Mouse (Mus musculus): Measurements from ENCODE around the gene Krt16. TPM values are rescaled to one million over a fixed set of nuclear protein-coding genes. Genes with fewer than 3 reads are reported as not detected.
"Not testable (repeated sequence)": the region's sequence is repeated elsewhere in the genome, so short reads cannot be mapped to it uniquely, and the experiment has no call there.

The Krt16 gene
- polyA plus RNA-seq, 2 experiments = 0.26 to 0.61 TPM

DNA sequence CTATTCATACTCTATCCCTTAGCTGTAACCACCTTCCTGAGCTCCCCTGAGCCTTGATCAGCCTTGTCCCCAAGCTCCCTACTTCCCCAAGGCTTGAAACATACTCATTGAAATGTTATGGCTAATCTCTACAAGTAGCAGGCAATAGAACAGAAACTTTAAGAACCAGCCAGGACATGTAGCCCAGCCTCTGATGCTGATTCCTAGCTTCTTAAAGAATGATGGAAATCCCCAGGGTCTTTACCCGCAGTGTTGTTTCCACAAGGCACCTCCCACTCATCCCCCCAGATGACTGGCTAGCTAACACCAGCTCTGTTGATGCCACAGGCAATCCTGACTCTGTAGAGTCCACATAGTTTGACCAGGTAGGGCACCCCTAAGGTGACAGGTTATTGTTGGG, 9.3 kb upstream of the Krt16 start:
- DNase-seq (ENCODE audit: low spot score) (no peak), ATAC-seq (ENCODE audit: low FRiP score, low read depth) (no peak)
- TF ChIP-seq POLR2A (IDR thresholded peaks at IDR 0.05; ENCODE audit: borderline replicate concordance, extremely low read depth, insufficient read depth, insufficient read length) = no peak
- H3K4me2 ChIP-seq (replicated peaks; ENCODE audit: low read depth, low read length, severe bottlenecking) = no peak overlapping the region
- H3K27ac ChIP-seq (replicated peaks; ENCODE audit: low read depth, low read length) = no peak overlapping the region
- H3K36me3 ChIP-seq (ENCODE audit: control insufficient read depth, insufficient read depth, low read length) = no peaks in the 10 kb centered on the region
- peaks cover 6% of the 10 kb centered on the region; the same call in 1 of the 2 replicates for H3K4me1 ChIP-seq (ENCODE audit: control insufficient read depth, insufficient read depth, low read length)
- H3K4me3 ChIP-seq (replicated peaks; ENCODE audit: low read length) = no peak overlapping the region
- WGBS = 82% methylated on average over 1 of the region's 1 CpGs
- H3K9ac ChIP-seq (ENCODE audit: low read depth, low read length, severe bottlenecking) = no peak overlapping the region
- H3K9me3 ChIP-seq (ENCODE audit: control insufficient read depth, low read length) = no peaks in the 10 kb centered on the region
- no peaks in the 10 kb centered on the region for H3K27me3 ChIP-seq (ENCODE audit: control insufficient read depth, insufficient read depth, low read length)

- Histone ChIP-seq H3K4me1 (ENCODE audit: control insufficient read depth, insufficient read depth, low read length) (0 out of 2 replicates have a peak, but pooled peaks cover 2% of the 10 kb centered on the region), H3K9me3 (ENCODE audit: control insufficient read depth, low read length) (no peaks in the 10 kb centered on the region), H3K36me3 (ENCODE audit: control insufficient read depth, insufficient read depth, low read length) (no peaks in the 10 kb centered on the region), H3K27ac (replicated peaks; ENCODE audit: low read depth, low read length) (no peak overlapping the region), H3K27me3 (ENCODE audit: control insufficient read depth, insufficient read depth, low read length) (no peaks in the 10 kb centered on the region), H3K4me2 (replicated peaks; ENCODE audit: low read depth, low read length, severe bottlenecking) (no peak overlapping the region), H3K9ac (ENCODE audit: low read depth, low read length, severe bottlenecking) (no peak overlapping the region), H3K4me3 (replicated peaks; ENCODE audit: low read length) (no peak overlapping the region)
- ATAC-seq (ENCODE audit: low FRiP score, low read depth) (no peak), DNase-seq (ENCODE audit: low spot score) (no peak)
- no peak for TF ChIP-seq POLR2A (IDR thresholded peaks at IDR 0.05; ENCODE audit: borderline replicate concordance, extremely low read depth, insufficient read depth, insufficient read length)
- WGBS = 89% methylated on average over 6 of the region's 6 CpGs
These were observed 6.8 kb upstream of the Krt16 start for GRCm38 (mm10) chr11:100255514-100255913.

GRCm38 (mm10) chr11:100254360-100255090, 5.8 kb upstream of the Krt16 start:
- Histone ChIP-seq H3K36me3 (ENCODE audit: control insufficient read depth, insufficient read depth, low read length) (no peaks in the 10 kb centered on the region), H3K27ac (replicated peaks; ENCODE audit: low read depth, low read length) (no peak overlapping the region), H3K9me3 (ENCODE audit: control insufficient read depth, low read length) (no peaks in the 10 kb centered on the region), H3K9ac (ENCODE audit: low read depth, low read length, severe bottlenecking) (no peak overlapping the region), H3K4me1 (ENCODE audit: control insufficient read depth, insufficient read depth, low read length) (0 out of 2 replicates have a peak, but pooled peaks cover 2% of the 10 kb centered on the region), H3K4me2 (replicated peaks; ENCODE audit: low read depth, low read length, severe bottlenecking) (no peak overlapping the region), H3K27me3 (ENCODE audit: control insufficient read depth, insufficient read depth, low read length) (no peaks in the 10 kb centered on the region), H3K4me3 (replicated peaks; ENCODE audit: low read length) (no peak overlapping the region)
- ATAC-seq (ENCODE audit: low FRiP score, low read depth) = no peak
- no peak for TF ChIP-seq POLR2A (IDR thresholded peaks at IDR 0.05; ENCODE audit: borderline replicate concordance, extremely low read depth, insufficient read depth, insufficient read length)
- 56% methylated on average over 5 of the region's 5 CpGs for WGBS
- no peak for DNase-seq (ENCODE audit: low spot score)

GRCm38 (mm10) chr11:100246471-100246870, 2.2 kb downstream of the Krt16 start:
- H3K27me3 ChIP-seq (ENCODE audit: control insufficient read depth, insufficient read depth, low read length); ATAC-seq (ENCODE audit: low FRiP score, low read depth); DNase-seq (ENCODE audit: low spot score); H3K27ac ChIP-seq (replicated peaks; ENCODE audit: low read depth, low read length); H3K4me2 ChIP-seq (replicated peaks; ENCODE audit: low read depth, low read length, severe bottlenecking); H3K4me1 ChIP-seq (ENCODE audit: control insufficient read depth, insufficient read depth, low read length); H3K4me3 ChIP-seq (replicated peaks; ENCODE audit: low read length); H3K9ac ChIP-seq (ENCODE audit: low read depth, low read length, severe bottlenecking); H3K9me3 ChIP-seq (ENCODE audit: control insufficient read depth, low read length); H3K36me3 ChIP-seq (ENCODE audit: control insufficient read depth, insufficient read depth, low read length): not testable (repeated sequence)
- WGBS = 71% methylated on average over 7 of the region's 7 CpGs

GRCm38 (mm10) chr11:100240272-100240671, 8.4 kb downstream of the Krt16 start:
- H3K27ac ChIP-seq (replicated peaks; ENCODE audit: low read depth, low read length); H3K9me3 ChIP-seq (ENCODE audit: control insufficient read depth, low read length); H3K27me3 ChIP-seq (ENCODE audit: control insufficient read depth, insufficient read depth, low read length); H3K4me3 ChIP-seq (replicated peaks; ENCODE audit: low read length); ATAC-seq (ENCODE audit: low FRiP score, low read depth); H3K9ac ChIP-seq (ENCODE audit: low read depth, low read length, severe bottlenecking); H3K4me1 ChIP-seq (ENCODE audit: control insufficient read depth, insufficient read depth, low read length); H3K36me3 ChIP-seq (ENCODE audit: control insufficient read depth, insufficient read depth, low read length); H3K4me2 ChIP-seq (replicated peaks; ENCODE audit: low read depth, low read length, severe bottlenecking); DNase-seq (ENCODE audit: low spot score): not testable (repeated sequence)
- WGBS = 86% methylated on average over 4 of the region's 4 CpGs

DNA sequence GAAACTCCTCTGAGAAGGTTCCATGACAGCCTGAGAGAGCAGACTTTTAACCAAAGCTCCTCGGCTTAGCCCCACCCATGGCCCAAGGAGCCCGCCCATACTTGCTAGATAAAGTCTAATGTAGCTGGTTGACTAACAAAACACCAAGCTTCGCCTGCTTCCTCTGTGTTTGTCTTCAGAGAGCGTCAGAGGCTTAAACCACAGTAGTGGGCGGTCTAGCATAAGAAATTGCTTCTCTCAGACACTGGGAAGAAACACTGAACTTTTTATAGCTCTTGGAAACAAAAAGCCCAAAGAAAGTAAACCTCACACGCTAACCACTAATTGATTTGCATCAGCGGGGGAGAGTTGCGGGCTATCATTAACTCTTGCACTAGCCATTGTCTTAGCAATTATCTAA, 27.0 kb downstream of the Krt16 start:
- 68% methylated on average over 8 of the region's 8 CpGs for WGBS
- no peaks in the 10 kb centered on the region for H3K4me1 ChIP-seq (ENCODE audit: control insufficient read depth, insufficient read depth, low read length)
- no peak overlapping the region for H3K9ac ChIP-seq (ENCODE audit: low read depth, low read length, severe bottlenecking)
- no peak for TF ChIP-seq POLR2A (IDR thresholded peaks at IDR 0.05; ENCODE audit: borderline replicate concordance, extremely low read depth, insufficient read depth, insufficient read length)
- H3K27me3 ChIP-seq (ENCODE audit: control insufficient read depth, insufficient read depth, low read length) = no peaks in the 10 kb centered on the region
- H3K9me3 ChIP-seq (ENCODE audit: control insufficient read depth, low read length) = peaks cover 5% of the 10 kb centered on the region
- H3K36me3 ChIP-seq (ENCODE audit: control insufficient read depth, insufficient read depth, low read length) = no peaks in the 10 kb centered on the region
- no peak overlapping the region for H3K27ac ChIP-seq (replicated peaks; ENCODE audit: low read depth, low read length)
- H3K4me3 ChIP-seq (replicated peaks; ENCODE audit: low read length) = no peak overlapping the region
- H3K4me2 ChIP-seq (replicated peaks; ENCODE audit: low read depth, low read length, severe bottlenecking) = no peak overlapping the region
- ATAC-seq (ENCODE audit: low FRiP score, low read depth) (no peak), DNase-seq (ENCODE audit: low spot score) (no peak)

All from limb, embryonic 14.5 days (tissue).